Mouse (Mus musculus): Measurements from ENCODE around the gene Endou. TPM values are rescaled to one million over a fixed set of nuclear protein-coding genes. Genes with fewer than 3 reads are reported as not detected.

Gene Endou
- polyA plus RNA-seq, 1 experiment from 2014 or later = 3.0 TPM

DNA sequence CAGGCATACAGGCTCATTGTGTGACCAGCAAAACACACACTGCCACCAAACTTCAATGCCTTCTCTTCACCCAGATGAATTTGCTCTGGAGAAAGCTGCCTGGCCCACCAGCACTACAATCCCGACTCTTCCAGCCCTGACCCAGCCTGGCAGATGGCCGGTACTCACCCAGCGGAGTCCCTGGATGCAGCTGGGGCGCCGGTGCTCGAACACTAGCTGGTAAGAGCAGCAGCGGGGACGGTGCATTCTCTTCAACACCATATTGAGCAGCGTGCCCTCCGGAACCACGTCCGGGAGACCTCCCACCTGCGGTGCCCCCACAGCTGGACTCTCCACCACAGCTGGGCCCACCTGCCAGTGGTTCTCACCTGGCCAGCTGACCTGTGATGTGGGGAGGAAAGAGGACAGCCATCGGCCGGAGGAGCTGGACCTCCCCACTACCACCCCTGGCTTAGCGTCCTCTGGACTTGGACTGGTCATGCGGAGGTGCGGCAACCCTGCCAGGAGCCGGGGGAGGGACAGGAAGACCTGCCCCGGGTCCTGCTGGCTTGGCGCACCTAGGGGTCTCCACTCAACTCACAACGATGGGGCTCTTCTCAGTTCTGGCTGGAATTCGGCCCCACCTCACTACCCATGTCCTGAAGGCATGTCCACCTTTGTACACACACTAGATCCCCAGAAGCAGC is 35.6 kb upstream of the Endou start:
- Histone ChIP-seq H3K4me2 (replicated peaks) (peak overlapping the region; percentile 91), H3K27me3 (peaks cover 14% of the 10 kb centered on the region), H3K9me3 (no peaks in the 10 kb centered on the region), H3K36me3 (no peaks in the 10 kb centered on the region), H3K9ac (peak overlapping the region; percentile 66), H3K4me1 (peaks cover 50% of the 10 kb centered on the region), H3K4me3 (peak overlapping the region; percentile 51), H3K27ac (no peak overlapping the region)
- ATAC-seq (ENCODE audit: low FRiP score, low read depth) = no peak; the same call in 1 of the 2 replicates
- WGBS = 10% methylated on average over 23 of the region's 23 CpGs

DNA sequence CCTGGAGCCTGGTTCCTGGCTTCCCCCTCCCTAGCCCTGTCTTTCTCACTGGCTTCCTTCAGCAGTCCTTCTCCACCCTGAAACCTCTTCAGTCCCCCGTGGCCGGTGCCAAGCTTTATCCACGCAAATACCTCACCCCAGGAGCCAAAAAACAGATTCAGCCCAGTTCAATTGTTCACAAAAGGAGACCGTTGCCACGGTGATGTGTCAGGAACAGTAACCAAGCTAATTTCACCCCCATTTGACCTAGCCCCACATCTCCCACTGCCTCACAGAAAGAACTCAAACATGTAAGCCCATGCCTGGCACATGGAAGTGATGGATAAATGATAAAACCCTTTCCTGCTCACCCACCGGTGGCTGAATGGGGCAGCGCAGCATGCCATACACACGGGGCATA is 35.1 kb upstream of the Endou start:
- no peak overlapping the region for H3K27ac ChIP-seq
- no peak for ATAC-seq (ENCODE audit: low FRiP score, low read depth)

DNA sequence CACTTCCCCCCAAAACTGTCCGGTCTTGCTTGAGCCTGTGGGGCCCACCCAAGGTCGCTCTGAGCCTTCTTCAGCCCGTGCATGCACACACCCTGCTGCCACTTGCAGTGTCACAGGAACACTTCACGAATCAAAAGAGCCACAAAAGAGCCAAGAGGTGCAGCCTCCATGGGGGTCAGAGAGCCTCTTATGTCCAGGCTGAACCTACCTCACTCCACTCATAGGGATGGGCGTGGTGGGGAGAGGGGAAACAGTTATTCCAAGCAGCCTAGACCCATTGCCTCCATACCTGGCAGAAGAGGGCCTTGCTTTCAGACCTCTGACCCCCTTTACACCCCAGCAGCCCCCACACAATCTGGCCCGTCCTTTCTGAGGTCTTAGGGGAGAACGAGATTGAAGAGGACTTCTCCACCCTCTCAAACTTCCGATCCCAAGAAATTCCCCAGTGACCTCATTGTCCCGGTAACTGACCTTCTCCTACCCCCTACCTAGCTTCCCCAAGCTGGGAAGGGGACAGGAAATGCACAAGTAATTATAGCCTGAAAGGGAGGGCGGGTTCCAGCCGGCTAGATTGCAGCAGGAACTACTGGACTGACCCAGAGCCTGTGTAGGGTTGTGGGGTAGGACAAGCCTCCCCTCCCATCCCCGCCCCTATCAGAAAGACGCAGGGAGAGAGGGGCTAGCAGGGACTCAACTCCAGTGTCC is 34.1 kb upstream of the Endou start:
- no peak overlapping the region for H3K27ac ChIP-seq
- H3K27me3 ChIP-seq = peaks cover 14% of the 10 kb centered on the region
- H3K36me3 ChIP-seq = peaks cover 2% of the 10 kb centered on the region; the same call in 1 of the 2 replicates
- H3K4me3 ChIP-seq = peak overlapping the region; percentile 10; the same call in 1 of the 2 replicates
- ATAC-seq (ENCODE audit: low FRiP score, low read depth) = no peak
- no peaks in the 10 kb centered on the region for H3K9me3 ChIP-seq
- H3K9ac ChIP-seq = no peak overlapping the region
- WGBS = 38% methylated on average over 13 of the region's 13 CpGs
- H3K4me2 ChIP-seq (replicated peaks) = peak overlapping the region; percentile 91
- H3K4me1 ChIP-seq = peaks cover 46% of the 10 kb centered on the region

More for the DNA sequence above, 35.1 kb upstream of the Endou start:
- Histone ChIP-seq H3K9ac (peak overlapping the region; percentile 66; the same call in 1 of the 2 replicates), H3K4me2 (replicated peaks) (peak overlapping the region; percentile 91), H3K36me3 (no peaks in the 10 kb centered on the region), H3K27me3 (peaks cover 14% of the 10 kb centered on the region), H3K4me3 (peak overlapping the region; percentile 51), H3K4me1 (peaks cover 46% of the 10 kb centered on the region), H3K9me3 (no peaks in the 10 kb centered on the region)
- 25% methylated on average over 8 of the region's 8 CpGs for WGBS

DNA sequence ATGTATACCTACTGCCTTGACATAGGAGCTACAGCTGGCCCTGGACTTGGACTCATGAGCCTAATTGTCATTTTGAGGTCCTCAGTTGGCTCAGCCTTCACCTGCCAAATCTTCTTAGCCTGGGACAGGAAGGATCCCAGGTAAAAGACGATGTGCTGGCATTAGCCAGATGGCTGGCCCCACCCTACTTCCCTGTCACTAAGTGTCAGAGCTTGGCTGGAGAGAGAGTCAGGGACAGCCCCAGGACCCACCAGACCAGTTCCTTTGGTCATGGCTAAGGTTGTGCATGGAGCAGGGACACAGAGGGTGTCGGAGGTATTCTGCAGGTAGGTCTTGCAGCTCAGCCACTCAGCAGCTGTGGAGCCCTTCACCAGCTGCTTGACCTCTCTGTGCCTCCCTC is 33.4 kb upstream of the Endou start:
- WGBS = 67% methylated on average over 2 of the region's 2 CpGs
- Histone ChIP-seq H3K36me3 (peaks cover 6% of the 10 kb centered on the region; the same call in 1 of the 2 replicates), H3K9ac (no peak overlapping the region), H3K4me1 (peaks cover 46% of the 10 kb centered on the region), H3K4me2 (replicated peaks) (no peak overlapping the region), H3K27ac (no peak overlapping the region), H3K4me3 (no peak overlapping the region), H3K27me3 (peaks cover 13% of the 10 kb centered on the region), H3K9me3 (no peaks in the 10 kb centered on the region)
- no peak for ATAC-seq (ENCODE audit: low FRiP score, low read depth)

DNA sequence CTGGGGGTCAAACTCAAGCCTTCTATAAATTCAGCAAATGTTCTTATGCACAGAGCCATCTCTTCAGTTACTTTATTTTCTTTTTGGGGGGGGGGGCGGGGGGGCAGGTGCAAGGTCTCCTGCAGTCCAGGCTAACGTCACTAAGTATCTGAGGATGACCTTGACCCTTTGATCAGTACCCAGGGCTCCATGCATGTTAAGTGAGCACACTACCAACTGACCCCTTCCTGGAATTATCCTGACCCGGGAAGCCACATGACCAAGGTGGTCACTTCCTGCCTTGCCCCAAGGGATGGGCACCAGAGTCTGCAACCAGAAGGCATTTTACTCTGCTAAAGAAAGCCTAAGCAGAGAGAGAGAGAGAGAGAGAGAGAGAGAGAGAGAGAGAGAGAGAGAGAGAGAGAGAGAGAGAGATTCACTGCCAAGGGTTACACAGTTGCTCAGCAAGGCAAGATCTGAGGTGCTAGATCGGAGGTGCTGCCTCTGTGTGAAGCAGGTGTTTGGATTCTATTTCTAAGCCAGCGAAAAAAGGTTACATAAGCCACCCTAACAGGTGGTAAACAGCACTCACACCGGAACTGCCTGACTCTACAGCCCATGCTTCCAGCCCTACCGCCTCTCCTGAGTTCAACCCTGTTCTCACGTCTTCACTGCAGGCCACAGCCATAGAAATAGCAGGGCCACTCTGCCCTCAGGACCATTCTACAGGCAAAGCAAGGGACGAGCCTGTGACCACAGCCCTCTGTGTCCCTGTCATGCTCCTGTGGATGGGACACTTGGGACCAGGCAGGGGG is 32.3 kb upstream of the Endou start:
- no peak for ATAC-seq (ENCODE audit: low FRiP score, low read depth)
- 54% methylated on average over 9 of the region's 9 CpGs for WGBS

DNA sequence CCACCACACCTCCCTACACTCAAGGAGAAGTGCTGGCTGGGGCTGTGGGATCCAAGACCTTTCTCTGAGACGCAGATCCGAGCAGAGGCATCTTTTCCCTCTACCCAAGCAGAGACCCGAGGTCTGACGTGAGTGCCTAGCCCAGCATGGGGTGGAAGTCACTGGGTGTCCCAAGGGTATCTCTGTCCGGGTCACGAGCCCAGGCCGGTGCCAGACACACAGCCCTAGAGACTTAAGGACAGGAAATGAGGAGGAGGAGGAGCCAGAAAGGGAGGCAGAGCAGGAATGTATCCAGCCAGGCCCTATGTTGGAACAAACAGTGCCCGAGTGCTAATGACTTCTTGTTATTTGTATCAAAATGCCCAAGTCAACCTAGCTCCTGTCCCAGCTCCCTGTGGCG is 31.6 kb upstream of the Endou start:
- no peak for ATAC-seq (ENCODE audit: low FRiP score, low read depth)
- H3K27me3 ChIP-seq = peaks cover 10% of the 10 kb centered on the region
- H3K4me3 ChIP-seq = no peak overlapping the region
- no peak overlapping the region for H3K9ac ChIP-seq
- peaks cover 16% of the 10 kb centered on the region for H3K36me3 ChIP-seq
- H3K4me1 ChIP-seq = peaks cover 36% of the 10 kb centered on the region
- WGBS = 42% methylated on average over 9 of the region's 9 CpGs
- no peaks in the 10 kb centered on the region for H3K9me3 ChIP-seq
- no peak overlapping the region for H3K4me2 ChIP-seq (replicated peaks)
- H3K27ac ChIP-seq = no peak overlapping the region

More for the DNA sequence above, 32.3 kb upstream of the Endou start:
- peaks cover 16% of the 10 kb centered on the region for H3K36me3 ChIP-seq
- H3K9me3 ChIP-seq = no peaks in the 10 kb centered on the region
- no peak overlapping the region for H3K4me2 ChIP-seq (replicated peaks)
- no peak overlapping the region for H3K27ac ChIP-seq
- peaks cover 42% of the 10 kb centered on the region for H3K4me1 ChIP-seq
- H3K4me3 ChIP-seq = no peak overlapping the region
- H3K9ac ChIP-seq = no peak overlapping the region
- peaks cover 10% of the 10 kb centered on the region for H3K27me3 ChIP-seq

DNA sequence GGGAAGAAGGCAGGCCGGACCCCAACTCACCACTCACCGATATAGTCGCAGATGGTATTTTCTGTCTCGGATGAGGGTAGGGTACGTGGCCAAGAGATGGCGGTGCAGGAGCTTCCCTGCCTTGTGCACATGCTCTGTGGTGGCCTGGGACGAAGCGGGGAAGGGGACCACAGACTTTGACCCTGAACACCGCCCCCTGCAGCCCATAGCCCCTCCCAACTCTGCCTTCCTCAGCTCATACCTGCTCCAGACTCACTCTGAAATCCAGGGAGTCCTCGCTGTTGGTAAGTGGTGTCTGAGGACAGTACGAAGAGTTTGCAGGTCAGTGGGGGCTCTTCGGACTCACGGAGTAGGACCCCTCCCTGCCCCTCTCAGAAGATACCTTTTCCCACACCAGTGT is 30.3 kb upstream of the Endou start:
- WGBS = 50% methylated on average over 13 of the region's 13 CpGs
- no peak overlapping the region for H3K9ac ChIP-seq
- H3K27ac ChIP-seq = no peak overlapping the region
- H3K36me3 ChIP-seq = peaks cover 22% of the 10 kb centered on the region
- H3K4me1 ChIP-seq = peaks cover 25% of the 10 kb centered on the region
- H3K27me3 ChIP-seq = peaks cover 2% of the 10 kb centered on the region
- no peak overlapping the region for H3K4me3 ChIP-seq
- no peaks in the 10 kb centered on the region for H3K9me3 ChIP-seq
- no peak overlapping the region for H3K4me2 ChIP-seq (replicated peaks)
- ATAC-seq (ENCODE audit: low FRiP score, low read depth) = no peak

DNA sequence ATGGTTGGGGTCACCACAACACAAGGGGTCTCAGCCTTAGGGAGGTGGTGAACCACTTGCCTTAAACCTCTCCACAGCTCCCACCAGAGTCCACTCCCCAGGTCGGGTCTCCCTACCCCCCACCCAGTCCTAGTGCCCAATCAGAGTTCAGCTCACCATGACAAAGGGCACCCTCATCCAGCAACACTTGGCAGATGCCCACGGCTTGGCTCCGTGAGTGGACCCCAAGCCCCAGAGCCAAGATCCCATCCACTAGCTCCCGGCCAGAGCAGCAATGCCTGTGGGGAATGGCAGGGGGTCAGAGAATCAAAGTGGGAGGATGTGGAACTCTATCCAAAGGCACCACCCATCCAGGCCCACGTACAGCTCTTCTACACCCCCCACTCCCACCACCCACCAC is 29.8 kb upstream of the Endou start:
- no peaks in the 10 kb centered on the region for H3K9me3 ChIP-seq
- no peak overlapping the region for H3K27ac ChIP-seq
- H3K36me3 ChIP-seq = peaks cover 22% of the 10 kb centered on the region
- no peak overlapping the region for H3K4me2 ChIP-seq (replicated peaks)
- no peaks in the 10 kb centered on the region for H3K27me3 ChIP-seq
- no peak overlapping the region for H3K4me3 ChIP-seq
- ATAC-seq (ENCODE audit: low FRiP score, low read depth) = no peak
- H3K4me1 ChIP-seq = peaks cover 21% of the 10 kb centered on the region
- no peak overlapping the region for H3K9ac ChIP-seq
- 73% methylated on average over 5 of the region's 5 CpGs for WGBS

DNA sequence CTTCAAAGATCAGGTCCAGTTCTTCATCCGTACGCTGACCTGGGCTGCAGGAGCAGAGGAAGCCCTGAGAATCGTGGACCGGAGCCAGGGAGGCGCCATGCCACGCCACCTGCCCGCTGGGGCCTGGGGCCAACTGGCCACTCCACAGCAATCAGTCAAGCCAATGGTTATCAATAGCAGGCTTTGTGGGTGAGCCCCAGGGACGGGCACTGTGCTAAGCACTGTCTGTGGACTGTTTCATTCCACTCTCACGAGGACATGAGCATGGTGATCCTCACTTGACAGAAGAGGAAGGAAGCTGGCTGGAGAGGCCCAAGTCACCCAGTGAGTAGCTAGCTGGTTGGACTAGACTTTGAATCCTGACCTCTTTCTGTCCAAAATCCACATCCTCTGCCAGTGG is 28.9 kb upstream of the Endou start:
- no peak for ATAC-seq (ENCODE audit: low FRiP score, low read depth)
- no peak overlapping the region for H3K4me2 ChIP-seq (replicated peaks)
- H3K4me1 ChIP-seq = peaks cover 25% of the 10 kb centered on the region

DNA sequence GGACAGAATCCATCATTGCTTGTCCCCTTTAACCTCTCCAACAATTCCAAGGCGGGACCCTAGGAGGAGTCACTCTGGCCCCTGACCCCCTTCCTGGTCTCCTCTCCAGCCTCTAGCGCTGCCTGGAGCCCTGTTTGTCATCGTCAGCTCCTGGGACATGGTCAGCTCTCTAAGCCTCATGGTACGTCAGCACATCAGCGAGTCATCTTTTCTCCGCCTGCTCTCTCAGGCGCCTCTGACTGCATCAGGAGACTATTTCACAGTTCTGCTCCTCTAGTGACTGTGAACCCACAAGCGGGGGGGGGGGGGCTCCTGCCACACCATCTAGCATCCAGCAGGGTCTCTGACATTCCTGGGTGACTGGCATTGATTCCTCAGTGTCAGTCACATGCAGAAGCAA is 24.2 kb upstream of the Endou start:
- Histone ChIP-seq H3K4me2 (replicated peaks) (no peak overlapping the region), H3K27ac (no peak overlapping the region), H3K4me3 (no peak overlapping the region), H3K9me3 (no peaks in the 10 kb centered on the region), H3K4me1 (peaks cover 32% of the 10 kb centered on the region), H3K27me3 (no peaks in the 10 kb centered on the region), H3K36me3 (peaks cover 21% of the 10 kb centered on the region), H3K9ac (peak overlapping the region; percentile 31; the same call in 1 of the 2 replicates)
- ATAC-seq (ENCODE audit: low FRiP score, low read depth) = no peak
- WGBS = 56% methylated on average over 8 of the region's 8 CpGs

More for the DNA sequence above, 28.9 kb upstream of the Endou start:
- H3K36me3 ChIP-seq = peaks cover 22% of the 10 kb centered on the region
- no peak overlapping the region for H3K27ac ChIP-seq
- H3K9ac ChIP-seq = no peak overlapping the region
- H3K9me3 ChIP-seq = no peaks in the 10 kb centered on the region
- 87% methylated on average over 9 of the region's 9 CpGs for WGBS
- no peaks in the 10 kb centered on the region for H3K27me3 ChIP-seq
- H3K4me3 ChIP-seq = no peak overlapping the region

DNA sequence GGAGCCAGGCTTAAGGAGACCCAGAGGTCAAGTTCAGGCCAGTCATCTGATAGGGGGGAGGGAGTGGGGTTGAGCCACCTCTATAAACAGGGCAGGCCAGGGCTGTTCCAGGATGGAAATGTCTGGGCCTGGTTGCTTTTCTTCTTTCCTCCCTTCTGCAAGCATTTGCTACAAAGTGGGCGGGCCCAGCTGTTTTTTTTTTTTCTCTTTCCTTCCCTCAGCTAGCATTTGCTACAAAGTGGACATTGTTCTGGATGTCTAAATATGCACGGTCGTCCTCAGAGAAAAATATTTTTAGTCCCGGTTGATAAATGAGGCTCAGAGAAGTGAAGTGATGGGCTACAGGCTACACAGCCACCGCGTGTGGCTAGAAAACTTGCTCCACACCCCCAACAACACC is 23.3 kb upstream of the Endou start:
- ATAC-seq (ENCODE audit: low FRiP score, low read depth) = no peak
- peak overlapping the region; percentile 55; the same call in 1 of the 2 replicates for H3K27ac ChIP-seq
- H3K9ac ChIP-seq = peak overlapping the region; percentile 35; the same call in 1 of the 2 replicates
- 67% methylated on average over 6 of the region's 6 CpGs for WGBS
- no peak overlapping the region for H3K4me2 ChIP-seq (replicated peaks)
- H3K27me3 ChIP-seq = no peaks in the 10 kb centered on the region
- H3K4me3 ChIP-seq = no peak overlapping the region
- H3K4me1 ChIP-seq = peaks cover 39% of the 10 kb centered on the region
- peaks cover 16% of the 10 kb centered on the region for H3K36me3 ChIP-seq
- no peaks in the 10 kb centered on the region for H3K9me3 ChIP-seq

DNA sequence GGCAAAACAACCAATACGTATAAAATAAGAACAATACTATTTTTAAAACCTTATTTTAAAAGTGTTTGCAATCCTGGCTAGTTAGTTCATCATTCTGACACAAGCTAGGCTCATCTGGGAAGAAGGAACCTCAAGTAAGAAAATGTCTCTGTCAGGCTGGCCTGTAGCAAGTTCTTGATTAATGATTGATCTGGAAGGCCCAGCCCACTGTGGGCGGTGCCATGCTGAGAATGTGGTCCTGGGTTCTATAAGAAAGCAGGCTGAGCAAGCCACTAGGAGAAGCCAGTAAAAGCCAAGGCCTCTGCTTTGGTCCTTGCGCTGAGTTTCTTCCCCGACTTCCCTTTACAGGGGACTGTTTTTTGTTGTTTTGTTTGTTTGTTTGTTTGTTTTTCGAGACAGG is 21.4 kb upstream of the Endou start:
- H3K4me1 ChIP-seq = peaks cover 39% of the 10 kb centered on the region

More for the DNA sequence above, 21.4 kb upstream of the Endou start:
- WGBS = 90% methylated on average over 5 of the region's 5 CpGs
- H3K4me2 ChIP-seq (replicated peaks) = no peak overlapping the region
- H3K27me3 ChIP-seq = no peaks in the 10 kb centered on the region
- no peaks in the 10 kb centered on the region for H3K9me3 ChIP-seq
- peaks cover 5% of the 10 kb centered on the region for H3K36me3 ChIP-seq
- H3K9ac ChIP-seq = no peak overlapping the region
- no peak overlapping the region for H3K4me3 ChIP-seq
- H3K27ac ChIP-seq = no peak overlapping the region
- ATAC-seq (ENCODE audit: low FRiP score, low read depth) = no peak
